Mouse (Mus musculus) forebrain, embryonic 15.5 days (tissue): ENCODE data around the gene Cfap77. TPM values are rescaled to one million over a fixed set of nuclear protein-coding genes. Genes with fewer than 3 reads are reported as not detected.

ENCODE experiments used
- ATAC-seq: fragments of 200-750 bp; cut with Nextera tagmentation; replicated peaks from 2 replicates; pipeline ENCODE4 v1.8.0; 2017; ENCODE audit warnings: mild to moderate bottlenecking, moderate TSS enrichment, moderate library complexity
- H3K27ac ChIP-seq: fragments of 300-500 bp; sonication (generic); replicated peaks from 2 replicates; pipeline ENCODE4 v1.5.1; 2015; ENCODE audit warnings: mild to moderate bottlenecking, inconsistent platforms
- H3K27me3 ChIP-seq: fragments of 300-500 bp; sonication (generic); 2 replicates; pipeline ENCODE4 v1.6.1; 2015; ENCODE audit warnings: inconsistent platforms
- H3K36me3 ChIP-seq: fragments of 300-500 bp; sonication (generic); 2 replicates; pipeline ENCODE4 v1.6.1; 2015; ENCODE audit warnings: mild to moderate bottlenecking, inconsistent platforms
- H3K4me1 ChIP-seq: fragments of 300-500 bp; sonication (generic); 2 replicates; pipeline ENCODE4 v1.6.1; 2015; ENCODE audit warnings: inconsistent platforms
- H3K4me2 ChIP-seq: fragments of 300-500 bp; sonication (generic); replicated peaks from 2 replicates; pipeline ENCODE4 v1.6.1; 2015; ENCODE audit warnings: mild to moderate bottlenecking, inconsistent platforms
- H3K4me3 ChIP-seq: fragments of 300-500 bp; sonication (generic); 2 replicates; pipeline ENCODE4 v1.5.1; 2015; ENCODE audit warnings: mild to moderate bottlenecking, inconsistent platforms
- H3K9ac ChIP-seq: fragments of 300-500 bp; sonication (generic); replicated peaks from 2 replicates; pipeline ENCODE4 v1.6.1; 2015; ENCODE audit warnings: mild to moderate bottlenecking, inconsistent platforms
- H3K9me3 ChIP-seq: fragments of 300-500 bp; sonication (generic); 2 replicates; pipeline ENCODE4 v1.6.1; 2016; ENCODE audit warnings: inconsistent platforms
- WGBS: fragments of 180-500 bp; shearing (Covaris S2); methylation state at CpG from one replicate; pipeline ENCODE4 v1.1.7; 2015; ENCODE audit warnings: mixed read lengths; 5-methylcytosine and 5-hydroxymethylcytosine counted together
- polyA plus RNA-seq: library from polyadenylated mRNA; unstranded; fragments of >200 nt; fragmentation: Nextera tagmentation; extraction: Ambion mirVana; gene quantifications from 2 replicates; pipeline ENCODE4 v1.2.1, GENCODE M21; 2015

Cfap77 gene
- polyA plus RNA-seq, 1 experiment from 2014 or later, result not detected

DNA sequence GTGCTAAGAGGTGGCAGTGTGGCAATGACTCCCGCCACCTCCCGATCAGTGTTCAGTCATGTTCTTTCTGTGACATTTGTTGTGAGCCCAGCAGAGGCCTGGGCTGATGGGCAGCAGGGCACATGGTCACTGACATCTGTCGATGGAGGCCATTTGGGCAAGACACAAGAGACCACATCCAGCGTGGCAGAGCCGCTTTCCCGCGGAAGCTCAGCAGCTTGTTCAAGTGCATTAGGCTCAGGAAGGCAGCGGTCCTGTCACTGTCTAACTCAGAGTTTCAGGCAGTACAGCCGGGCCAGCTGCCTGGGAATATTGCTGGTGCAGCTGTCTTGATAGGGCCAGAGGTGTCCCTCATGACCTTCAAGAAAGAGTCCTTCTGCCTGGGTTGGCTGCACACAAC is 100.3 kb downstream of the Cfap77 start:
- Histone ChIP-seq H3K27me3 (no peaks in the 10 kb centered on the region), H3K9me3 (no peaks in the 10 kb centered on the region), H3K9ac (no peak overlapping the region), H3K36me3 (no peaks in the 10 kb centered on the region), H3K4me2 (no peak overlapping the region), H3K4me3 (no peak overlapping the region), H3K27ac (no peak overlapping the region), H3K4me1 (no peaks in the 10 kb centered on the region)
- ATAC-seq, result no peak
- 75% methylated on average over 9 of the region's 9 CpGs for whole genome bisulfite sequencing

DNA sequence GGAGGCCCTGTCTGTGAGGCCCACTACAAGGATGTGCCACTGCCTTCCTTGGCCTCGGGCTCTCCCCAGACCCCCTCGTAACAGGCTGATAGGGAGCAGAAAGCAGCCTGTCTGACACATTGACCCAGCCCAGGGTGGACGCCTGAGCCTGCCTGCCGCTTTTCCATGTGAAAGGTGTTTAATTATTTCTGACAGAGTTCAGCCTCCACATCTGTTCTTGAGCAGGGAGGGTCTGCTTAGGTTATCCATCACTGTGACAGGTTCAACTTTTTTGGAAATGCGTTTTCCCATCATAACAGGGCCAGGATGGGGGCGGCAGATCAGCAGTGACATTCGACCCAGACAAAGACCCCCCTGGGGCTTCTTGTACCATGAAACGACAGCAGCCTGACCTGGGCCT is 101.9 kb downstream of the Cfap77 start:
- Histone ChIP-seq H3K9me3 (no peaks in the 10 kb centered on the region), H3K9ac (no peak overlapping the region), H3K4me2 (no peak overlapping the region), H3K27me3 (no peaks in the 10 kb centered on the region), H3K4me1 (no peaks in the 10 kb centered on the region), H3K27ac (no peak overlapping the region), H3K4me3 (no peak overlapping the region), H3K36me3 (no peaks in the 10 kb centered on the region)
- no peak for ATAC-seq
- 67% methylated on average over 8 of the region's 8 CpGs for WGBS

DNA sequence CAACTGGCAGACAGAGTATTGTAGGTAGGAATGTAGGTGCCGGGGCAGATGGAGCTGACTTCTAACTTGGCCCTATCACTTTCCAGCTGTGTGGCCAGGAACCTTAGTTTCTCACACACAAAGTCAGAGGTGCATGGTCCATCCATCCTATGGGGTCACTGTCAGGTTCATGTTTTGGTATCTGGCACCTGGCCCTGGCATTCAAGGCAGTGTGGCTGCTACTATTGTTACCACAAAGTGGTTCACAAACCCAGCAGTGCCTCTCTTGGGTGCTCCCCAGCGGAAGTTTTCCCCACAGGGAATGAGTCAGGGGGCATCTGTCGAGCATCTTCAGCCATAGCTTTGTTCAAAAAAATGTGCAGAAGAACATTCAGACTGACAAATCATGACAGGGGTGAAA is 108.6 kb downstream of the Cfap77 start:
- WGBS, result 83% methylated on average over 3 of the region's 3 CpGs
- H3K9ac ChIP-seq, result no peak overlapping the region
- H3K27ac ChIP-seq, result no peak overlapping the region
- no peak overlapping the region for H3K4me2 ChIP-seq
- no peaks in the 10 kb centered on the region for H3K27me3 ChIP-seq
- peaks cover 20% of the 10 kb centered on the region for H3K4me1 ChIP-seq
- no peaks in the 10 kb centered on the region for H3K9me3 ChIP-seq
- no peak for ATAC-seq
- H3K36me3 ChIP-seq, result no peaks in the 10 kb centered on the region
- no peak overlapping the region for H3K4me3 ChIP-seq

DNA sequence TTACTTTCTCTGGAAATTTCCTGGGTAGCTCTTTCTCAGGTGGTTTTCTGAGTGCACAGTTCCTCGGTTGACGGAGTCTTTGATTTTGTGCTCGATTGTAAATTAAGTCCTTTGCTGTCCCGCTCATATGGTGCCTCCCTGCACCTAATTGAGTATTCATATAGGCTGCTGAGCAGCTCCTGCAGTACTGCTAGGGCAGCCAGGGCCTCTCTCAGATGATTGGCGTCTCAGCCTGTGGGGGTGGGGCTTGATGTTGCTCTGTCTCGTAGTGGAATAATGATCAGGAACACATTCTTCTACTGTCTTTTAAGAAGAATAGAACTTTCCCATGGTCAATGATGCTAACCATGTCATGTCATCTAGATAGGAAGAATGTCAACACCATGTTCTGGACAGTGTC is 109.5 kb downstream of the Cfap77 start:
- no peak for ATAC-seq
- WGBS, result 23% methylated on average over 6 of the region's 6 CpGs
- H3K4me2 ChIP-seq, result no peak overlapping the region

DNA sequence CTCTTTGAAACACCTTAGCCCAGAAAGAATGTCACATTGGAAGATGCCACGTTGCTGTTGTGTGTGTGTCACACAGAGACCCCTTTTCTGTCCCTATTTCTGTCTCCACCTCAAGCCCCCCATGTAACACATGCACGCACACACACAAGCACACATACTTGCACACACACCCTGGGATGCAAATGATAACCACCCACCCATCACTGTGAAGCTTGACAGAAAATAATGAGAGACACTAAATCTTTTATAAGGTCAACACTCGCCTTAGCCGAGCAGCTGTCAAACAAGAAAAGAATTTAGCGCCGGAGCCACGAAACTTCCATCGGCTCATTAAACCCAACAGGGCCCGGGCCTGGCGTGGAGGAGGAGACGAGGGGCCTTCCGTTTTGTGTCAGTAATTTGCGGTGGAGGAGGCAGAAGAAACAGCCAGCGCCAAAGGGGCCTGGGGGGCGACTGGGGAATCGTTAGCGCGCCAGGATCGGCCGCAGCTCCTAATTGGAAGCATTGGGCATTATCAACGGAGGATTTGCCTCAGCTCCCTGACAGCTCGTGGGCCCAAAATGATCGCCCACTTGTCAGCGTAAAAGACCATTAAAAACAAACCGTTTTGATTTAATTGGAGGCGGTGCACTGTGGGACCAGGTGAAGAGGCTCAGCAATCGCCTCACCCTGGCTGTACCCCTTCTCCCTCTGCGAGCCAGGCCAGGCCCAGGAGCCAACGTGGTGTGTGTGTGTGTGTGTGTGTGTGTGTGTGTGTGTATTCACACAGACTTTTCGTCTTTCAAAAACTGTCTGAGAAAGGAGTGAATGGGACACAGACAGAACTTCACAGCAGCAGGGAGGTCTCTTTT is 111.0 kb downstream of the Cfap77 start:
- ATAC-seq, result no peak; the same call in 1 of the 2 replicates
- no peak overlapping the region for H3K27ac ChIP-seq
- H3K27me3 ChIP-seq, result no peaks in the 10 kb centered on the region
- no peak overlapping the region; the same call in 1 of the 2 replicates for H3K9ac ChIP-seq
- H3K4me1 ChIP-seq, result peaks cover 20% of the 10 kb centered on the region
- peak overlapping the region; percentile 28 for H3K4me2 ChIP-seq
- no peaks in the 10 kb centered on the region for H3K9me3 ChIP-seq
- no peak overlapping the region for H3K4me3 ChIP-seq
- no peaks in the 10 kb centered on the region for H3K36me3 ChIP-seq
- WGBS, result 4% methylated on average over 30 of the region's 30 CpGs

More for the DNA sequence above, 109.5 kb downstream of the Cfap77 start:
- Histone ChIP-seq H3K4me1 (peaks cover 20% of the 10 kb centered on the region), H3K4me3 (no peak overlapping the region), H3K27me3 (no peaks in the 10 kb centered on the region), H3K9me3 (no peaks in the 10 kb centered on the region), H3K27ac (no peak overlapping the region), H3K36me3 (no peaks in the 10 kb centered on the region), H3K9ac (no peak overlapping the region)

DNA sequence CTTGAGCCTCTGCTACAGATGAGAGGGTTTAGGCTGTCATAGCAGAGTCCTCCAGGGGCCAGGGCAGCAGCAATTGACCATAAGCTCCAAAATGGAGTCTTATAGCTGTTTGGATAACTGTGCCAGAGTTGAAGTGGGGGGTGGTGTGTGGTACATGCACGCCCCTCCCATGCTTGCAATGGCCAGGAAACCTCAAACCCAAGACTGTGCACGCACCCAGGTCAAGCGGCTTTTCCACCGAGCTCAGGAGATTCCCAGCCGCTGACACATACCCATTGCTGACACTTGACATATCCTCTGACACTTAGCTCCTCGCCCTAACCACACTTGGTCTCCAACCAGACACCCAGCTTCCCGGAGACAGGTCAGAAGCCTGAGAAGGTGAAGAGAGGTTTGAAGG is 115.9 kb downstream of the Cfap77 start:
- Histone ChIP-seq H3K4me1 (peaks cover 4% of the 10 kb centered on the region), H3K9ac (no peak overlapping the region), H3K4me3 (no peak overlapping the region), H3K36me3 (no peaks in the 10 kb centered on the region), H3K9me3 (no peaks in the 10 kb centered on the region), H3K27ac (no peak overlapping the region), H3K27me3 (no peaks in the 10 kb centered on the region), H3K4me2 (no peak overlapping the region)
- ATAC-seq, result no peak
- WGBS, result 86% methylated on average over 7 of the region's 7 CpGs

DNA sequence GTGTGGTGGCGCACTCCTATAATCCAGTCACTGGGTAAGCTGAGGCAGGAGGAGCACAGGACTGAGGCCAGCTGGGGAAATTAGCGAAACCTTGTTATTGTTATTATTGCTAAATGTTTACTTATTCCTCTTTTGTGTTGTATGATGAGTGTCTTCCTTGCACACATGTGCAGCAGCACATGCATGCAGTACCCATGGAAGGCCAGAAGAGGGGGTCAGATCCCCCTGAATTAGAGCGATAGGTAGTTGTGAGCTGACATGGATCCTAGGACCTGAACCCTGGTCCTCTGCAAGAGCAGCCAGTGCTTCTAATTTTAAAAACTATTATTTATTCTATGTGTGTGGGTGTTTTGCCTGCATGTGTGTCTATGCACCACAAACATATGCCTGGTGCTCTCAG is 124.3 kb downstream of the Cfap77 start:
- Histone ChIP-seq H3K4me2 (no peak overlapping the region), H3K4me3 (no peak overlapping the region), H3K9me3 (no peaks in the 10 kb centered on the region), H3K4me1 (no peaks in the 10 kb centered on the region), H3K9ac (no peak overlapping the region), H3K27ac (no peak overlapping the region), H3K36me3 (no peaks in the 10 kb centered on the region), H3K27me3 (peaks cover 13% of the 10 kb centered on the region; the same call in 1 of the 2 replicates)
- 96% methylated on average over 3 of the region's 3 CpGs for WGBS
- ATAC-seq, result no peak

DNA sequence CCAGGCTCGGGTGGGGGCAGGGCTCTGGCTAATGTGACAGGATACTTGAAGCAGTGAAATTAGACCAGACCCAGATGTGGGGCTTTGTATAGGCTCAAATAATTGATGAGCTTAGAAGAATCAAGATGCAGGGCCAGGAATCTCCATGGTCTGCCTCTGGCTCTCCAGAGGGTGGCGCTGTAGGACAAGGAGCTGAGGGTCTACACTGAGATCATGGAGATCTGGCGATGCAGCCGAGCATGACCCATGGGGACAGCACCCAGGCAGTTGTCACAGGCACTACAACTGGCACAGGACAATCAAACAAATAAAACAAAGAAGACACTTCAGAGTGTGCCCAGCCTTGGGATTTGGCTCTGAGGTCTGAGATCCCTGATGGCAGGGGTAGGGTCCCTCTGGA is 131.0 kb downstream of the Cfap77 start:
- Histone ChIP-seq H3K9me3 (no peaks in the 10 kb centered on the region), H3K4me1 (no peaks in the 10 kb centered on the region), H3K4me3 (no peak overlapping the region), H3K9ac (no peak overlapping the region), H3K36me3 (no peaks in the 10 kb centered on the region), H3K27me3 (peaks cover 73% of the 10 kb centered on the region), H3K4me2 (no peak overlapping the region), H3K27ac (no peak overlapping the region)
- WGBS, result under 1% methylated on average over 4 of the region's 4 CpGs
- ATAC-seq, result peak; percentile 79

DNA sequence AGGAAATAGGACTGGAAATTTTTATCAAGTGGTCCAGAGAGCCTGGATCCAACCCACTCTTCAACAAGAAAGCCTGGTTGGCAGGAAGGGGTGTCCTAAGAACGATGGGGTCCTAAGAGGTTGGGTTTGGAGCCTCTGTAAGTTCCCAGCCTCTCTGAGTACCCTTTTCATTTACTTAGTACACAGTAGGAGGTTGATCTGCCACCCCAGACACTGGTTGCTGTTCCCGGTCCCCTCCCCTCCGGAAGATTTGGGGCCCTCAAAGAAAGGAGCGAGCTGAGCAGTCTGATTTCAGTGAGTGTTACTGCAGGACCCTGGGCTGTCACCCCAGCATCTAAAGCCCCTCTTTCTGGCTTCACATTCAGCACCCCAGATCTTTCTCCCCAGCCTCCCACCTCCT is 135.9 kb downstream of the Cfap77 start:
- Histone ChIP-seq H3K9ac (no peak overlapping the region), H3K4me2 (no peak overlapping the region), H3K36me3 (no peaks in the 10 kb centered on the region), H3K9me3 (no peaks in the 10 kb centered on the region), H3K27me3 (peaks cover 88% of the 10 kb centered on the region), H3K4me3 (no peak overlapping the region), H3K4me1 (peaks cover 11% of the 10 kb centered on the region), H3K27ac (no peak overlapping the region)
- 2% methylated on average over 4 of the region's 4 CpGs for WGBS
- no peak for ATAC-seq

DNA sequence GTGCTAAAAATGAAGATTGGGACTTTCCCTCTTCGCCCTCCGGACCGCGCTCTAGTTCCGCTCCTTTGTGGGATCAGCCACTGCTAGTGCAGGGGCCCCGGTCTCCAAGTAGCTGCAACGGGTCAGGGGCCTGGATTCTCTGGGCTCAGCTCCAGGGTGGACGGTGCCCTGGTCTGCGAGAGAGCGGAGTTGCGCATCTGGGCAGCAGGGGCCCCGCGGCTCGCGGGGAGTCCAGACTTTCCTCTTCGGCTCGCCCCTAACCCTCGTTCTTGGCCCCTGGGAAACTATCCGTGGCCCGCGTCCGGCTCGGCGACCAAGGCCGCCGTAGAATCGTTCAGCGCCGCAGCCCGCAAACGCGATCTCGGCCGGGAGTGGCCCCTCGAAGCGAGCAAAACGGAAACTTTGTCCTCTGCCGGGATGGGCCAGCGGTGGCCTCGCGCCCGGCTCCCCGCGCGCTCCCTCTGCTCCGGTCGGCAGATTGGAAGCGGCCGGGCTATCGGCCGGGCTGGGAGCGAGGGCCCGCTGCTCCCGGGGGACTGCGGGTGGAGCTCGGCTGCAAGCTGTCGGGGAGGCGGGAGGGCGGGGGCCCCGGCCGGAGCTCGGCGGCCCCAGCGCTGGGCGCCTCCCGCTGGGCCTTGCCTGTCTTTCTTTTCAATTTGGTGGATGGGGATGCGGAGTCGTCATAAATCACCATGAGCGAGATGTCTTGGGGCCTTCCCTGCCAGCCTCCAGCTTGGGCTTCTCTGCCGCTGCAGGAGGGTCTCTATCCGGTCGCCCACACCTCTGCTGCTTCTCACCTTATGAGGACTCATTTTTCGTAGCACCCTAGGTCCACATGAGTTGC is 137.1 kb downstream of the Cfap77 start:
- Histone ChIP-seq H3K27me3 (peaks cover 90% of the 10 kb centered on the region), H3K4me2 (no peak overlapping the region), H3K4me3 (no peak overlapping the region), H3K4me1 (peaks cover 11% of the 10 kb centered on the region), H3K9ac (no peak overlapping the region), H3K27ac (no peak overlapping the region), H3K36me3 (no peaks in the 10 kb centered on the region), H3K9me3 (no peaks in the 10 kb centered on the region)
- WGBS, result under 1% methylated on average over 73 of the region's 73 CpGs
- ATAC-seq, result no peak

DNA sequence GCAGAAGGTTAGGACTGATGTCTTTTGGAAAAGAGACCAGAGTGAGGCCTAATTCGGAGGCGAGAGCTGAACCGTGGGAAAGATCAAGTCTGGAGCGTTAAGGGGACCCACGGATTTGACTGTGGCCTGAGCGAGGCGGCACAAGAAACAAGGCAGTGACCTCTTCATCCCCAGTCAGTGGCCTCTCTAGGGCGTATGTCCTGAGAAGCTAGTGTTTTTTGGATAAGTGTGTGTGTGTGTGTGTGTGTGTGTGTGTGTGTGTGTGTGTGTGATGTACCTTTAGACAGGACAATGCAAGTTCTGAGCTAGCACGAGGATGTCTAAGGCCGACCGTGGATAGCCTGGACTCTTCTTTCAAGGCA is 137.7 kb downstream of the Cfap77 start:
- Histone ChIP-seq H3K27me3 (peaks cover 87% of the 10 kb centered on the region), H3K4me1 (peaks cover 14% of the 10 kb centered on the region), H3K4me3 (no peak overlapping the region), H3K9me3 (no peaks in the 10 kb centered on the region), H3K9ac (no peak overlapping the region), H3K4me2 (no peak overlapping the region), H3K27ac (no peak overlapping the region), H3K36me3 (no peaks in the 10 kb centered on the region)
- 8% methylated on average over 11 of the region's 11 CpGs for WGBS
- no peak for ATAC-seq

DNA sequence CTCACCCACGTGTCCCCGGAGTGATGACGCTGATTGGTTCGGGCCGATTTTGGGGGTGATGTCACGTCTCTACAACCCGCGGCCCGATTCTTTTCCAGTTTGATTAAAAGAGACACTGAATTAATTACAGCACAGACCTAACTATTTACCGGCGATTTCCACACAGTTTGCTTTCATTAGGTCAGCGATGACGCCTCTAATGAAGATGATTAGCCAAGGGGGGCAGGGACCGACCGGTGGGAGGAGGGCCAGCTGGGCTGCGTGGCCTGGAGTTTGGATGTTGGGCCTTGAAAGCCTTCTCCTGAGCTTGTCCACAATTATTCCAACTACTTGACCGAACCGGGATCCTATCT is 138.4 kb downstream of the Cfap77 start, which contains the start of gene Barhl1:
Gene Barhl1 (minus strand): TSS at position 156 of the 353 bp plus-strand sequence.
- ATAC-seq, result no peak
- H3K4me1 ChIP-seq, result peaks cover 20% of the 10 kb centered on the region
- peaks cover 86% of the 10 kb centered on the region for H3K27me3 ChIP-seq
- WGBS, result 1% methylated on average over 18 of the region's 18 CpGs
- H3K9ac ChIP-seq, result no peak within 1 kb of the TSS
- no peak within 1 kb of the TSS for H3K4me3 ChIP-seq
- H3K4me2 ChIP-seq, result no peak within 1 kb of the TSS
- no peaks in the 10 kb centered on the region for H3K36me3 ChIP-seq
- no peaks in the 10 kb centered on the region for H3K9me3 ChIP-seq
- no peak within 1 kb of the TSS for H3K27ac ChIP-seq
